Mouse (Mus musculus): ENCODE data around the gene Fam24a. TPM values are rescaled to one million over a fixed set of nuclear protein-coding genes. Genes with fewer than 3 reads are reported as not detected.

The Fam24a gene
- total RNA-seq (2021): not detected

- no peak for DNase-seq
Observed at GRCm38 (mm10) chr7:131333564-131333963, at the start of gene Fam24a. Fam24a (plus strand) TSS chr7:131333864.

GRCm38 (mm10) chr7:131297151-131297550, 36.5 kb upstream of the Fam24a start:
- DNase-seq: no peak

DNA sequence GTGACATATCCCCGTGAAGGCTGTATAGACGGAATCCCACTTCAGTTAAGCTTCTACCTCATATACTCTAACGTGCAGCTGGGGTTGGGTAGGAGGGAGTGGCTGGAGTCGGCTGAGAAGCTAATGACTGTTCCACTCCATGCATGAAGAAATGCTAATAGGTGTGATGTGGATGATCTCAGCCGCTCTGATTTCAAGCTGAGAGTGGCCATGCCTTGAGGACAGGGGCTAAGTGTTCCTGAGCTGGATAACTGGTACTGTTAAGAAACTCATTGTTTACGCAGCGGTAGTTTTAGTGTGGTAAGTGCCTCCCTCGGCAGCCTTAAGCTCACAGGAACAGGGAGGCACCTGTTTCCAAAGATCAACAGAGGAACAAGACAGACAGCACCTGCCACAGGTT, 30.3 kb upstream of the Fam24a start:
- DNase-seq: no peak

GRCm38 (mm10) chr7:131306733-131307132, 26.9 kb upstream of the Fam24a start:
- DNase-seq: no peak

DNA sequence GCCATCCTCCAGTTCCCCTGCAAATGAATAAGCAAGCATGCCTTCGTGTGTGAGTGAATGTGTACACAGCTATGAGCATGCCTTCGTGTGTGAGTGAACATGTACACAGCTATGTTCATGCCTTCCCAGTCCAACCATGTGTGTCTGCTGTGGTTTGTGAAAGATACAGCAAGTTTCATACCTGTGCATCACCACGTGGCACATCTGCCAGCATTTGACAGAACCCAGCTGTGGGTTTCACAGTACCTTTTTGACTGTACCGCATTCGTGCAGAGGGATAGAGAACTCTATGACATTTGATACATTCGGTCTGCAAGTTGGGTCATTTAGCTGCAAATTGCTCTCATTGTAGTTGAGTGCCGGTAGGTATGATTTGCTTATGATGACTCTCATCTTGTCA, 19.2 kb upstream of the Fam24a start:
- DNase-seq: no peak

GRCm38 (mm10) chr7:131317587-131317986, 16.1 kb upstream of the Fam24a start:
- no peak for DNase-seq

- DNase-seq: no peak
Observed at GRCm38 (mm10) chr7:131318340-131318739, 15.3 kb upstream of the Fam24a start.

GRCm38 (mm10) chr7:131322192-131322591, 11.5 kb upstream of the Fam24a start, which contains the start of gene Cuzd1:
Cuzd1 (minus strand) TSS chr7:131322292.
- no peak for DNase-seq

DNA sequence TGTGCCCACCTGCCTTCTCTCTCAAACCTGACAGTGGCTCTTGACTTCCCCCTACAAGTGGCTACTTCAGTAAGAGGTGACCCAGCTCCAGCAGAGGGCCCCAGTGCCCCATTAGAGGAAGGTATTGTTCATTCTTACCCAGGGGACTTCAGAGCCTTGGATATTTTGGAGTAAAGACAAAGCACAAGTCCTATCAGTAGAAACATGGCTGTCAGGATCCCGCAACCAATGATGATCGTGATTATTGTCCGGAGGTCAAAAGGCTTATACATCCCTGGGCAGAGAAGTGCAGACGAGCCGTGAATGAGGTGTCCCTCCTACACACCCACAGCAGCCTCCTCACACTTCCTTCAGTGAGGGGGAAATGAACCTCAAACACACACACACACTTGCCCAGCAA, 6.6 kb upstream of the Fam24a start:
- DNase-seq: no peak

DNA sequence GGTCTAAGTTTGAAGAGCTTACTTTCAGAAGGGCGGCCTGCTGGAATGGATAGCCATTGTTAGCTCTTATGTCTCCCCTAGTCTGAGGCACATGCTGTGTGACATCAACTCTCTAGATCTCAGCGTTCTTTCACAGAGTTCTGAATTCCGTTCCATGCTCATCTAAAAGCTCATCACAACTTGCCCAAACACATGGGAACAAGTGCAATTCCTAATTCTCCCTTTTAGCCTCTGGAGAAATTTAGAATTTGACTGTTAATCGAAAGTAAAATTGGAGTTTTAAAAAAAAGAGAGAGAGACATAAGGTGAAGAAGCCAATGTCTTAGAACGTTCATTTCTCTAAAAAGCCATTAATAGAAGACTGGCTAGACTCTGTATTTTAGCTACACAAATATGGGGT, 4.2 kb upstream of the Fam24a start, which contains the start of gene Fam24b:
Gene Fam24b (minus strand): TSS at position 101 of the 400 bp plus-strand sequence.
- DNase-seq: no peak

GRCm38 (mm10) chr7:131331688-131332087, 2.0 kb upstream of the Fam24a start:
- no peak for DNase-seq

- DNase-seq: no peak
Observed at GRCm38 (mm10) chr7:131337502-131338068, 3.9 kb downstream of the Fam24a start.

DNA sequence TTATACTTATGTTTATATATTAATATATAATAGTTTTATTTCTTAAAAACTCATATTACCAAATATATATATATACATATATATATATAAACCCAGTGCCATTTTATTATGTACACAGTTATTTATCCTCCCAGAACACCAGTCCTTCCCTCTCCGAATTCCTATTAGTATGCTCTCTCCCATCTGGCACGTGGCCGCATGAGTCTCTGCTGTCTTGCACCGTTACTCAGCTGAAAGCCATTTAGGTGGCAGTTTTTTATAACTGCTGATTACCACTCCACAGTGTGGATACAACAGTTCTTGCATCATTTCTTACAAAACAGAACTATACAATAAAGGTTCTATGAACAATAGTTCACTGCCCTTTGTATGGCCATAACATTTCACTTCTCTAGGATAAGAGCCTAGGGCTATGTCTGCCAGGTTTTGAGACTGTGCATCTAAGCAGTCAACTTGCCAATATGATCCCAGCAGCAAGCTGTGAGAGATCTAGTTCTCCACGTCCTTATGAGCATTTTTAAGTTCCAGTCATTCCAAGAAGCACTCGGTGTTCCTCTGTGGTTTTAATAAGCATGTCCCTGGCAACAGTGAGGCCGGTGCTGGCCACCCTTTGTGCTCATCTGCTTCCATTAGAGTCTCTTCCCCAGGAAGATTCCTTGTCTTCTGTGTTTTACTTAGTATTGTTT, 12.3 kb downstream of the Fam24a start:
- DNase-seq: no peak

DNA sequence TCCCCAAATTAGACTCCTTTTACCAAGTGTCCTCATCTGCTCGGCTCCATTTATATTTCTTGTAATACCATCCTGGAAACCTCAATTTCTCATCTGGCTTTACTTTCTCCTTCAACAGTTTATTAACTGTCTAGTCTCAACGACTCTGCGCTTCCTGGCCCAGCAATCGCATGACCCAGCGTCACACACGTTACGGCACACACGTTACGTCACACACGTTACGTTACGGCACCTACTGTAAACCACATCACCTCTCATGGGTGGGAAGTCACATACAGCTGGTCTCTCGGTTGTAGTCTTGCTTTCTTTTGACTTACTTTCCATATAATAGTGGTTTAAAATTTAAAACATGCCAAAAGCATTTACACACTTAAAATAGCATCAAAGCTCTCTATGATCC, 22.4 kb downstream of the Fam24a start:
- DNase-seq: no peak

DNA sequence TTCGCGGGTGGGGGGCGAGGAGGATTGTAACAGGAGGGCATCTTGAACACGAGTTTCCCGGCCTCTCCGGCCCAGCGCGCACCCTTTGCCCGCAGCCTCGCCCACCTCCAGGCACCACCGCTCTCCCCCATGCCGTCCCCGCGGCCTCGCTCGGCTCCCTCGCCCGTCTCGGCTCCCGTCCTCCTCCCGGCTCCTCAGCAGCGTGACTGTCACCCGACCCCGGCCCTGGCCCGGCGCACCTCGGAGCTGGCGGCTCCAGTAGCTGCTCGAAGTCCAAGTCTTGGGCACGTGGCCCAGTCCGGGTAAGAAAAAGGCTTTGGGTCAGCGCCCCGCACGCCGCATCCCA, 28.6 kb downstream of the Fam24a start:
- DNase-seq: no peak

- peak; percentile 91 to 92 for DNase-seq
Observed at GRCm38 (mm10) chr7:131362615-131363300, 29.1 kb downstream of the Fam24a start, which contains the start of gene 2310057M21Rik. 2310057M21Rik (minus strand) TSS chr7:131362759.

GRCm38 (mm10) chr7:131364131-131364530, 30.5 kb downstream of the Fam24a start:
- no peak for DNase-seq

DNA sequence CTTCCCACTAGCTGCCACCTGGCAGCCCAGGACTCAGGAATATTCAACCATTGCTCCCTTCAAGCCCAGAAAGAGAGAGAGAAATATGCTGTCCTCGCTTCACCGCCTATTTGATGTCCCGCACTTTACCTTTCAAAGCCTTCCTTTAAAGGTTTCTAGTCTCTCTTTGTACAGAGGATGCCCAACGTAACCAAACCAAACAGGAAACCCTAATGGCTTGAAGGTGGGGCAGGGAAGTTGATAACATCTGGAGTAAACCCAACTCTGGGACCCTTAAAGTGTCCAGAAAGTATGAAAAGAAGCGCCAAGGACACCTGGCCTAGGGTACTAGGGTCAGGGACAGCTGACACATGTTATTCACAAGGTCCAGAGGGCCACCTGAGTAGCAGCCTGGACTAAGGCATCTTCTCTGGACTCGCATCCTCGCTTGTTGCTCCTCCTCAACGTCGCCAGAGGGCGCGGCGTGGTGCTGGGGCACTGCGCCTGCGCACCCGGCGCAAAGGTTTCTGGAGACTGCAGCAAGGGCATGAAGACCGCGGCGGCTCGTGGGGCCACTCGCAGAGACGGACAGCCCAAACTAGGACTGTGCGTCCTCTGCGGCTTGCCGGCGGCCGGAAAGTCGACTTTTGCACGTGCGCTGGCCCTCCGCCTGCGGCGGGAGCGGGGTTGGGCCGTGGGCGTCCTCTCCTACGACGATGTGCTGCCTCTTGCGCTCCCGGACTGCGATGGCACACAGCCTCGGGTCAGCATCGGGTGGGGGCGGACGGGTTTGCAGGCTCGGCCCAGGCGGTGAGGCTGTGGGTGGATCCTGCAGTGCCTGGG, 37.2 kb downstream of the Fam24a start, which contains the start of gene Pstk:
Gene Pstk (plus strand): TSS at position 494 of the 822 bp plus-strand sequence.
- peak; percentile 88 to 90 for DNase-seq

- no peak for DNase-seq
Observed at GRCm38 (mm10) chr7:131371470-131371860, 37.8 kb downstream of the Fam24a start.

- DNase-seq: no peak
Observed at GRCm38 (mm10) chr7:131371880-131372651, 38.4 kb downstream of the Fam24a start.
